Comparison of ENCODE assay signal across 9 mouse cellular contexts in genomic region chr2:165866412-165866811, GRCm38 (mm10). TPM values are rescaled to one million over a fixed set of nuclear protein-coding genes. Genes with fewer than 3 reads are reported as not detected.
A peak's percentile ranks its signal among the peaks of the same experiment; 100 is the strongest.
DNase-seq lines count a peak whose midpoint lies in the region; ATAC-seq and TF ChIP-seq lines count a peak whose summit lies in the region.
"Had no signal": no experiment of that assay in that cellular context is flagged by ENCODE, and none has a peak within 500 bp of the region (broad histone marks: within the 10 kb centered on the region; RNA-seq: fewer than 3 reads in every experiment).

No protein-coding gene starts in this region.

- no peak for TF ChIP-seq POLR2A in cerebellum, adult 2 months (IDR thresholded peaks at IDR 0.05; ENCODE audit: borderline replicate concordance, insufficient read depth, low read length)

- H3K36me3 ChIP-seq in limb, embryonic 12.5 days: peaks cover 55% of the 10 kb centered on the region
- peaks cover 8% of the 10 kb centered on the region; the same call in 1 of the 2 replicates for H3K36me3 ChIP-seq in stomach, embryonic 15.5 days

- H3K4me3 ChIP-seq in cerebellum, adult 2 months (replicated peaks; ENCODE audit: insufficient read depth, low read depth, low read length): no peak overlapping the region
- H3K4me3 ChIP-seq in limb, embryonic 12.5 days (replicated peaks): no peak overlapping the region
- H3K4me3 ChIP-seq in stomach, embryonic 15.5 days (replicated peaks): no peak overlapping the region
- H3K4me3 ChIP-seq: liver, embryonic 15.5 days had no signal

- H3K4me2 ChIP-seq in limb, embryonic 12.5 days: no peak overlapping the region
- H3K4me2 ChIP-seq in stomach, embryonic 15.5 days: no peak overlapping the region
- H3K4me2 ChIP-seq: liver, embryonic 15.5 days had no signal

- ATAC-seq in limb, embryonic 12.5 days (ENCODE audit: insufficient number of reproducible peaks, insufficient read depth, low FRiP score, low TSS enrichment, low read depth): no peak
- ATAC-seq in stomach, embryonic 15.5 days (ENCODE audit: insufficient read depth, low FRiP score, low read depth): no peak

- DNase-seq in cerebellum, adult 2 months: peak; percentile 46 to 52
- DNase-seq in cerebellum, postnatal 36 days: no peak
- DNase-seq in ovary, adult 18-20 months (ENCODE audit: low spot score): peak; percentile 44
- DNase-seq in ovary, postnatal 10 days (ENCODE audit: low spot score): no peak
- DNase-seq in thymus, postnatal 4 days: no peak
- no peak for DNase-seq in right cerebral cortex, postnatal 36 days (ENCODE audit: low spot score in 2 of 2)

- TF ChIP-seq CTCF in cerebellum, adult 2 months (IDR thresholded peaks at IDR 0.05; ENCODE audit: borderline replicate concordance, insufficient read depth, low read depth, low read length): no peak

- H3K27me3 ChIP-seq in cerebellum, adult 2 months (ENCODE audit: control insufficient read depth, insufficient read depth, low read length): no peaks in the 10 kb centered on the region
- H3K27me3 ChIP-seq in limb, embryonic 12.5 days: no peaks in the 10 kb centered on the region
- H3K27me3 ChIP-seq in stomach, embryonic 15.5 days (replicated peaks): no peaks in the 10 kb centered on the region
- H3K27me3 ChIP-seq: liver, embryonic 15.5 days had no signal

- H3K9me3 ChIP-seq in limb, embryonic 12.5 days: no peaks in the 10 kb centered on the region
- no peaks in the 10 kb centered on the region for H3K9me3 ChIP-seq in stomach, embryonic 15.5 days
- H3K9me3 ChIP-seq: liver, embryonic 15.5 days had no signal

- H3K9ac ChIP-seq in limb, embryonic 12.5 days (replicated peaks): no peak overlapping the region
- no peak overlapping the region for H3K9ac ChIP-seq in stomach, embryonic 15.5 days
- H3K9ac ChIP-seq: liver, embryonic 15.5 days had no signal

- peak overlapping the region; percentile 84; the same call in 1 of the 2 replicates for H3K27ac ChIP-seq in cerebellum, adult 2 months (ENCODE audit: insufficient read depth, low read length)
- peak overlapping the region; percentile 54; the same call in 1 of the 2 replicates for H3K27ac ChIP-seq in limb, embryonic 12.5 days
- peak overlapping the region; percentile 81; the same call in 1 of the 2 replicates for H3K27ac ChIP-seq in stomach, embryonic 15.5 days
- H3K27ac ChIP-seq: liver, embryonic 15.5 days had no signal

- WGBS in cerebellum, adult 2 months: 25% methylated on average over 8 of the region's 8 CpGs
- WGBS in limb, embryonic 12.5 days: 71% methylated on average over 8 of the region's 8 CpGs
- 59% methylated on average over 8 of the region's 8 CpGs for WGBS in stomach, embryonic 15.5 days

- peaks cover 70% of the 10 kb centered on the region for H3K4me1 ChIP-seq in cerebellum, adult 2 months (ENCODE audit: control insufficient read depth, insufficient read depth, low read length)
- H3K4me1 ChIP-seq in limb, embryonic 12.5 days (replicated peaks): peaks cover 65% of the 10 kb centered on the region
- peaks cover 54% of the 10 kb centered on the region for H3K4me1 ChIP-seq in stomach, embryonic 15.5 days

RNA-seq across cellular contexts. Expression of gene Zmynd8, which starts 32.4 kb away (rescaled TPM):
- 85.5 and 86.6 TPM in 2 replicates for polyA plus RNA-seq in cerebellum, adult 2 months (2012; rRNA removed)
- 55.3 and 57.0 TPM in 2 replicates for polyA plus RNA-seq in limb, embryonic 12.5 days (2016; fragmentation: Nextera tagmentation; extraction: Ambion mirVana)
- polyA plus RNA-seq in stomach, embryonic 15.5 days (2015; fragmentation: Nextera tagmentation; extraction: Ambion mirVana): 53.6 and 54.5 TPM in 2 replicates

Comparison
In these comparisons a context has a peak if more than half of its experiments do, and no peak if none do; other contexts are left out.
1. DNase-seq: peak in cerebellum, adult 2 months (2 of 2) and ovary, adult 18-20 months (single experiment); none in cerebellum, postnatal 36 days (0 of 2), ovary, postnatal 10 days (single experiment), thymus, postnatal 4 days (single experiment) and right cerebral cortex, postnatal 36 days (0 of 2).
2. Peak in every context shown above with its lines, with median percentiles within 50 percentile points of each other: H3K27ac ChIP-seq.